24 mouse cellular contexts compared by ENCODE assay signal in the genomic region with DNA sequence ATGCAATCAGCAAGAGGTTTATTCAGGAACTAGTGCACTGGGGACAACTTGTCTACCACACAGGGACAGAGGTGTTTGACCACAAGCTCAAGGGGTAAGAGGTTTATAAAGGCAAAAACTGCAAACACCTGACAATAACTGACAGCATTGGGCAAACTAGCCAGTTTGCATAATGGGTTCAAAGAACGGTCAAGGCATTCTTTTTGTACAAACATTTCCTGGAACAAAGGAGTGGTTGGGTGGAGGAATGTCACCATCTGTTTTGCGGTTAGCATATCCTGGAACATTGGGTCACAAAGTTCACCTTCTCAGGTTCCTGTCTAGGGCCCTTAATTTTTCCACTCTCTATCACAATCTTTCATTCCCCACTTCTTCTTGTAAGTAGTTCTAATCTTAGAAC. TPM values are rescaled to one million over a fixed set of nuclear protein-coding genes. Genes with fewer than 3 reads are reported as not detected.
A peak's percentile ranks its signal among the peaks of the same experiment; 100 is the strongest.
DNase-seq lines count a peak whose midpoint lies in the region; ATAC-seq lines count a peak whose summit lies in the region.
"Had no signal": no experiment of that assay in that cellular context is flagged by ENCODE, and none has a peak within 500 bp of the region (broad histone marks: within the 10 kb centered on the region; RNA-seq: fewer than 3 reads in every experiment).

No protein-coding gene starts in this region.

- DNase-seq in kidney, adult 9 months, result peak; percentile 66
- DNase-seq in kidney, postnatal 4 days, result no peak
- peak; percentile 1 for DNase-seq in lung, postnatal 36 days
- no peak for DNase-seq in lung, postnatal 14 days
- peak; percentile 89 for DNase-seq in R1 (ENCODE audit: low read depth, low spot score)
- peak; percentile 21 for DNase-seq in yolk sac, embryonic 10.5 days (ENCODE audit: low spot score)
- no peak for DNase-seq in thymus, postnatal 10 days (ENCODE audit: low spot score in 2 of 2)
- DNase-seq: adrenal gland, postnatal 10 days; cerebellum, adult 9-11 months; gastrocnemius, postnatal 36 days; heart, postnatal 4 days; left cerebral cortex, postnatal 4 days; liver; lung, embryonic 14.5 days; right cerebral cortex, postnatal 14 days; thymus, postnatal 14 days had no signal

- ATAC-seq in inflammation-experienced regulatory T-cells, adult 6 months, result no peak
- ATAC-seq: forebrain, embryonic 15.5 days; midbrain, embryonic 15.5 days had no signal

RNA-seq across cellular contexts. Expression of gene Vmn1r42, which starts 16.4 kb away (rescaled TPM):
- polyA plus RNA-seq in inflammation-experienced regulatory T-cells, adult 6 months (2017; shearing (Covaris generic)), result not detected
- polyA plus RNA-seq: embryonic facial prominence, embryonic 13.5 days; forebrain, embryonic 15.5 days; heart, embryonic 15.5 days; hindbrain, embryonic 15.5 days; kidney, embryonic 15.5 days; lung, embryonic 14.5 days; midbrain, embryonic 15.5 days; neural tube, embryonic 15.5 days had no signal

RNA-seq across cellular contexts. Expression of gene Vmn1r43, which starts 16.4 kb away (rescaled TPM):
- not detected for polyA plus RNA-seq in inflammation-experienced regulatory T-cells, adult 6 months (2017; shearing (Covaris generic))
- polyA plus RNA-seq: embryonic facial prominence, embryonic 13.5 days; forebrain, embryonic 15.5 days; heart, embryonic 15.5 days; hindbrain, embryonic 15.5 days; kidney, embryonic 15.5 days; lung, embryonic 14.5 days; midbrain, embryonic 15.5 days; neural tube, embryonic 15.5 days had no signal

RNA-seq across cellular contexts. Expression of gene Vmn1r44, which starts 23.6 kb away (rescaled TPM):
- not detected for polyA plus RNA-seq in inflammation-experienced regulatory T-cells, adult 6 months (2017; shearing (Covaris generic))
- polyA plus RNA-seq: embryonic facial prominence, embryonic 13.5 days; forebrain, embryonic 15.5 days; heart, embryonic 15.5 days; hindbrain, embryonic 15.5 days; kidney, embryonic 15.5 days; lung, embryonic 14.5 days; midbrain, embryonic 15.5 days; neural tube, embryonic 15.5 days had no signal

Comparison
In these comparisons a context has a peak if more than half of its experiments do, and no peak if none do; other contexts are left out.
1. DNase-seq: peak in kidney, adult 9 months (single experiment), lung, postnatal 36 days (single experiment), R1 (single experiment) and yolk sac, embryonic 10.5 days (single experiment); none in kidney, postnatal 4 days (0 of 2), lung, postnatal 14 days (single experiment) and thymus, postnatal 10 days (0 of 2).